Mouse (Mus musculus) fibroblast of lung, adult 2 months (primary cell): ENCODE measurements around the gene Snx15.
"Not testable (repeated sequence)": the region's sequence is repeated elsewhere in the genome, so short reads cannot be mapped to it uniquely, and the experiment has no call there.

Experiments
- DNase-seq: peaks from one replicate; pipeline ENCODE4 v3.0.0-alpha.2; 2011; ENCODE audit warnings: low read depth

The Snx15 gene

GRCm38 (mm10) chr19:6127760-6128341 is at the start of gene Snx15:
Gene Snx15, minus strand, starts transcription at chr19:6128304.
- peak; percentile 81 for DNase-seq

GRCm38 (mm10) chr19:6174771-6175170 is 46.7 kb upstream of the Snx15 start:
- DNase-seq = no peak

- DNase-seq = no peak
Measured at GRCm38 (mm10) chr19:6171215-6171614, 43.1 kb upstream of the Snx15 start.

GRCm38 (mm10) chr19:6166750-6167149 is 38.6 kb upstream of the Snx15 start:
- no peak for DNase-seq

GRCm38 (mm10) chr19:6163872-6164547 is 35.9 kb upstream of the Snx15 start:
- no peak for DNase-seq

- no peak for DNase-seq
Measured at GRCm38 (mm10) chr19:6157220-6157619, 29.1 kb upstream of the Snx15 start.

DNA sequence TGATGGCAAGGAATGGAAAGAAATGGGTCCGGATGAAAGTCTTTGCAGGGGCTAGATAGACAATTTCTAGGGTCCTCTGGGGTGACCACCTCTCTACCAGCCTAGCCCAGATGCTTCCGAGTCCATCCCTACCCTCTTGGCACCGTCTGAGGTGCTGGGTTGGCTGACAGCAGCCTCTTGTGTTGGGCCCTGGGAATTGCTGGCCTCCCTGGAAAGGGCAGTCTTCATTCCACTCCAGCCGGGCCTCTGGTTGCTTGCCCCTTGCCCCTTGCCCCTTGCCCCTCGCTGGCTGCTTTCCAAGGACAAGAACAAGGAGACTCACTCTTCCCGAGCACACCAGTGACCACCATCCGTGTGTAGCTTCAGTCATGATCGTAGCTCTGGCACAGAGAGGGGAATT is 28.3 kb upstream of the Snx15 start:
- DNase-seq = no peak

GRCm38 (mm10) chr19:6155174-6155573 is 27.1 kb upstream of the Snx15 start:
- no peak for DNase-seq

- no peak for DNase-seq
Measured at GRCm38 (mm10) chr19:6144842-6145241, 16.7 kb upstream of the Snx15 start.

- DNase-seq = peak; percentile 82
Measured at GRCm38 (mm10) chr19:6141394-6141749, 13.3 kb upstream of the Snx15 start, which contains the start of gene Arl2. Gene Arl2, minus strand, starts transcription at chr19:6141548.

DNA sequence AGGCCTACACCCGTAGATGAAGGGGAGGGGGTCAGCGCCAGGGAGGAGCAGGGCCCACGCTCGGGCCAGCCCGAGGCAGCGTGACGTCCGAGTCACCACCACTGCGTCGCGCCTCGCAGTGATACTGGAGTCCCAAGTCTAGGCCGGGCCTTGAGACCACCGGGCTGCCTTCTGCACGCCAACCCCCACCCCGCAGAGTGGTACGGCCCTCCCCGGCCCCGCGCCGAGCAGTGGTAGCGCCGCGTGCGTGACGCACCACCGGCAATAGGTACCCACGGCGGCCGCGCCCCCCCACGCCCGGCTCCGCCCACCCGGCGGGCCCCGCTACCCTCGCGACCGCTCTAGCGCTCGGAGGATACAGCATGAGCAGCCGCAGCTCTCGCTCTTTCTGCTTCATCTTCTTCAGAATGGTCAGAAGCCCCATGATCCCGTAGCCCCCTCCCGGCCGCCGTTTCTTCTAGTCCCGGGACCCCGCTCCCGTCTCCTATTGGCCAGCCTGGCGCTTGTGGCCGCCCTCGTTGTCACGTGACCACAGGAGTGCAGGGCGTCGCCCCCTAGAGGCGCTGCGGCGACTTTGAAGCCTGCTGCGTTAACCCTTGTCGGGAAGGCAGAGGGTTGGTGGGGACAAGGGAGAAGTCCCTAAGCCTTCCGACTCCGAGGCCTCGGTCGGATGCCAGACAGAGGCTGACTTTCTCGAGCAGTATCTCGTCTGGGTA is 12.7 kb upstream of the Snx15 start, which contains the start of gene Batf2:
Gene Batf2, plus strand, starts transcription at position 306 of the 716 bp plus-strand sequence.
- DNase-seq = peak; percentile 87

GRCm38 (mm10) chr19:6140374-6140677 is 12.2 kb upstream of the Snx15 start:
- DNase-seq = no peak

DNA sequence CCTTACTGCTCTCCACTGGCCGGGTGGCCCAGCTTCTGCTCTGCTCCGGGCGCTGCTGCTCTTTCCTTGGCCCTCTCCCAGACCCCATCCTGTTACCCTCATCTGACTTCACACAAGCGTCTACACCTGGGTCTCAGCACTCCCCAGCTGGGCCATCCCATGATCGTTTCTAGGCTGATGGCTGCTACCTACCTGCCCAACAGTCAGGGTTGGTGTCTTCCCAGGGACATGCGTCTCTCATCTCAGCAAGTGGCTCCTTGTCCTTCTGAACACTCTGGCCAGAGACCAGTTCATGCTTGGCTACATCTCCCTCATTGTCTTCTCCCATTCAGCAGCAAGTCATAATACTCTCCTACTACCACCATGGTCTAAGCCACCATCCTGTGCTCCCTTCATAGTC is 11.6 kb upstream of the Snx15 start:
- DNase-seq = no peak

GRCm38 (mm10) chr19:6136397-6136796 is 8.3 kb upstream of the Snx15 start:
- DNase-seq = peak; percentile 74

- not testable (repeated sequence) for DNase-seq
Measured at GRCm38 (mm10) chr19:6133197-6133596, 5.1 kb upstream of the Snx15 start.

DNA sequence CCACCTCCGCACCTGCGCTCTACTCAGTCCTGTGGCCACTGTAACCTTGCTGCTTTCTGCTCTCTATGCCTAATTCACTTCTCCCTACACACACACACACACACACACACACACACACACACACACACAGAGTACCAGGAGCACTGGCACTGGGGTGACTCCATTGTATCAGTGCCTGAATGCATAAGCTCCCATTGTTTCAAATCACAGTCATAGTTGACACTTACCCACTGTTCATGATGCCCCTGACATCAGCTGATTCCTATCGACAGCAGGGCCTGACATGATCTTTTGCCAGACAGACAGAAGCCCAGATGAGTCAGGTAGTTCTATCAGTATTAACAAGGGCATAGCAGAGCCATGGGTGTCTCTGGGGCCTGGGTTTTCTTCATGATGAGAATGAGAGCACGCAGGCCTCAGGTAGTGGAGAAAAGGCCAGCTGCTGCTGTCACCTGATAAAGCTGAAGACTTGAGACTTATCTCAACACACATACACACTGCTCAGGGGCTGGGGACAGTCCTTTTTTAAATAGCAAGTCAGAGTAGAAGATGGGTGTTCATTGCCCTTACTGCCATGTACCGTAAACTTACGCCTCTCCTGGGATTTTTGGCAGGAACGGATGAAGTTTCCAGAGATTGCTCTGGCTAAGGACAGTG is 4.2 kb upstream of the Snx15 start:
- no peak for DNase-seq

DNA sequence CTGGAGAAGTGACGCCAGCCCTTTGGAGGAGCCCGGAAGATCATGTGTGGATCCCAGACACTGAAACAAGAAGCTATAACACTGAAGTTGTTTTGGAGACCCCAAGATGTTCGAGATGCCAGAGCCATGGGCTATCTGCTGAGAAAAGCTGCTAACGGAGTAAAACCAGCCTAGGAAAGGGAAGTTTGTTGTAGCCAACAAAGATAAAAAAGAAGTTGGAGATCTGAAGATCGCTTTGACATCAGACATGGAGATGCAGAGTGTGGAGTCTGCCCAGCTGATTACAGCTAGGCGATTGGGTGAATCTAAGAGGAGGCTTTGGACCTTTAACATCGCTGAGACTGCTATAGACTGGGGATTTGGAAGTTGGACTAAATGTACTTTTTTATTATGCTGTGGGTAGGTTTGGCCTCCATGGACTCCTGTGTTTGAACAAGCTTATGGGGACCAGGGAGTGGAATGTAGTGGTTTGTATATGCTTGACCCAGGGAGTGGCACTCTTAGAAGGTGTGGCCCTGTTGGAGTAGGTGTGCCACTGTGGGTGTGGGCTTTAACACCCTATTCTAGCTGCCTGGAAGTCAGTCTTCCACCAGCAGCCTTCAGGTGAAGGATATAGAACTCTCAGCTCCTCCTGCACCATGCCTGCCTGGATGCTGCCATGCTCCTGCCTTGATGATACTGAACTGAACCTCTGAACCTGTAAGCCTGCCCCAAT is 2.5 kb upstream of the Snx15 start:
- DNase-seq = not testable (repeated sequence)

DNA sequence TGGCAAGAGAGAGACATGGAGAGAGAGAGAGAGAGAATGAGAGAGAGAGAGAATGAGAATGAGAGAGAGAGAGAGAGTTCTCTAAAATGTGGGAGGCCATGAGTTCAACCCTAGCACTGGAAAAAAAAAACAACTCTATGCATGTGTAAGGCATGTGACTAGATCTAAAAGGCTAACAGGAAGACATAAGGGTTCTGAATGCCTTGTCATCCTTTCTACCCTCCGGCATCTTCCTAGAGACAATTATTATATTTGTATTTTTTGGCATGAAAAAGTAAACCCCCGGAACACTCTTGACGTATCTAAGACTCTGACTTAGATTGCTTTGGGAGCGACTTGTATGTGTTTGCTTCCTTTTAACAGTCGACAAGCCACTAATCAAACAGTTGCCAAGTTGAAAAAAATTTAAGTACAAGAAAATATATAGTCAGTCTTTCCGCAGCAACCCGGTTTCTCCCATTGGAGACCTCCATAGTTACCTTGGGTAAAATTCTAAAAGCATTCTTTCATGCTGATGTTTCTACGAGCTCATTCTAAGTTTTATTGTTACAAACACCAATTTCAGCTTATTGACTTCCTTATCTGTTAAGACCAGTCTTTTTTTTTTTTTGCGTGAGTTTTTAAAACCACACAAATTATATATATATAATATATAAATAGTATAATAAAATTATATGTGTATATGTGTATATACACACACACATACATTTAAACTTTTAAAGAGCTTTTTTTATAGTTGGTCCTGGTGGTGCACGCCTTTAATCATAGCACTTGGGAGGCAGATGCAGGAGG is 1.1 kb downstream of the Snx15 start:
- DNase-seq = no peak

DNA sequence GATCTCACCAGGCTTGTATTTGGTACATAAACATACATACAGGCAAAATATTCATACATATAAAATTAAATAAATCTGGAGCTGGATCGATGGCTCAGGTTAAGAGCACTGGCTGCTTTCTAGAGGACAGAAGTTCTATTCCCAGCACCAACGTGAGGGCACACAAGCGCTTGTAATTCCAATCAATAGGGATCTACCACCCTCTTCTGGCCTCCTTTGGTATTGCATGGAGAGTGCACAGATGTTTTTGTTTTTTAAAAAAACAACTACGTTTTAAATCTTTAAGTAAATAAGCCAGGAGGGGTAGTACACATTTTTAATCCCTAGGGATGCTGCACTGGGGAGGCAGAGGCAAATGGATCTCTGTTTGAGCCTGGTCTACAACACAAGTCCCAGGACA is 1.8 kb downstream of the Snx15 start:
- no peak for DNase-seq

GRCm38 (mm10) chr19:6124898-6125297 is 3.2 kb downstream of the Snx15 start:
- DNase-seq = no peak

GRCm38 (mm10) chr19:6123330-6123729 is 4.8 kb downstream of the Snx15 start:
- DNase-seq = no peak
